Mouse (Mus musculus): ENCODE results near the gene 3110082J24Rik. TPM values are rescaled to one million over a fixed set of nuclear protein-coding genes. Genes with fewer than 3 reads are reported as not detected.

Gene 3110082J24Rik
- polyA plus RNA-seq, 1 experiment from 2014 or later = not detected

GRCm38 (mm10) chr5:30110371-30111060 lies 4.6 kb upstream of the 3110082J24Rik start:
- no peak overlapping the region for H3K4me3 ChIP-seq (ENCODE audit: inconsistent target)
- no peaks in the 10 kb centered on the region for H3K79me2 ChIP-seq (ENCODE audit: inconsistent target)
- H3K36me3 ChIP-seq (ENCODE audit: inconsistent target) = no peaks in the 10 kb centered on the region
- WGBS (ENCODE audit: missing documents) = 52% methylated on average over 18 of the region's 22 CpGs
- no peak overlapping the region for H3K27ac ChIP-seq

- Histone ChIP-seq H3K4me3 (ENCODE audit: inconsistent target) (no peak overlapping the region), H3K79me2 (ENCODE audit: inconsistent target) (no peaks in the 10 kb centered on the region)
Observed at GRCm38 (mm10) chr5:30109899-30110298, 4.0 kb upstream of the 3110082J24Rik start.

GRCm38 (mm10) chr5:30108233-30108632 lies 2.3 kb upstream of the 3110082J24Rik start:
- 89% methylated on average over 6 of the region's 6 CpGs for WGBS (ENCODE audit: missing documents)
- Histone ChIP-seq H3K27ac (no peak overlapping the region), H3K36me3 (ENCODE audit: inconsistent target) (no peaks in the 10 kb centered on the region), H3K79me2 (ENCODE audit: inconsistent target) (no peaks in the 10 kb centered on the region), H3K4me3 (ENCODE audit: inconsistent target) (no peak overlapping the region)

More at GRCm38 (mm10) chr5:30109899-30110298, 4.0 kb upstream of the 3110082J24Rik start:
- H3K36me3 ChIP-seq (ENCODE audit: inconsistent target) = no peaks in the 10 kb centered on the region
- WGBS (ENCODE audit: missing documents) = 96% methylated on average over 2 of the region's 2 CpGs
- no peak overlapping the region for H3K27ac ChIP-seq

GRCm38 (mm10) chr5:30107611-30108041 lies 1.7 kb upstream of the 3110082J24Rik start:
- no peak overlapping the region for H3K27ac ChIP-seq
- WGBS (ENCODE audit: missing documents) = 32% methylated on average over 5 of the region's 5 CpGs
- no peak overlapping the region for H3K4me3 ChIP-seq (ENCODE audit: inconsistent target)
- H3K79me2 ChIP-seq (ENCODE audit: inconsistent target) = no peaks in the 10 kb centered on the region
- no peaks in the 10 kb centered on the region for H3K36me3 ChIP-seq (ENCODE audit: inconsistent target)

- Histone ChIP-seq H3K4me3 (ENCODE audit: inconsistent target) (no peak overlapping the region), H3K36me3 (ENCODE audit: inconsistent target) (no peaks in the 10 kb centered on the region), H3K27ac (no peak overlapping the region), H3K79me2 (ENCODE audit: inconsistent target) (no peaks in the 10 kb centered on the region)
- WGBS (ENCODE audit: missing documents) = 38% methylated on average over 7 of the region's 7 CpGs
Observed at GRCm38 (mm10) chr5:30107186-30107585, 1.3 kb upstream of the 3110082J24Rik start.

GRCm38 (mm10) chr5:30106756-30107155 lies 870 bp upstream of the 3110082J24Rik start:
- Histone ChIP-seq H3K36me3 (ENCODE audit: inconsistent target) (no peaks in the 10 kb centered on the region), H3K27ac (no peak overlapping the region), H3K4me3 (ENCODE audit: inconsistent target) (no peak overlapping the region), H3K79me2 (ENCODE audit: inconsistent target) (no peaks in the 10 kb centered on the region)
- WGBS (ENCODE audit: missing documents) = 47% methylated on average over 2 of the region's 2 CpGs

- Histone ChIP-seq H3K36me3 (ENCODE audit: inconsistent target) (no peaks in the 10 kb centered on the region), H3K79me2 (ENCODE audit: inconsistent target) (no peaks in the 10 kb centered on the region), H3K4me3 (ENCODE audit: inconsistent target) (no peak within 1 kb of the TSS), H3K27ac (no peak within 1 kb of the TSS)
- 7% methylated on average over 51 of the region's 65 CpGs for WGBS (ENCODE audit: missing documents)
Observed at GRCm38 (mm10) chr5:30104841-30105667, 832 bp downstream of the 3110082J24Rik start, which contains the start of gene Garem2. Gene Garem2, plus strand, starts transcription at chr5:30105161.

- Histone ChIP-seq H3K36me3 (ENCODE audit: inconsistent target) (no peaks in the 10 kb centered on the region), H3K27ac (no peak overlapping the region), H3K79me2 (ENCODE audit: inconsistent target) (no peaks in the 10 kb centered on the region), H3K4me3 (ENCODE audit: inconsistent target) (no peak overlapping the region)
- WGBS (ENCODE audit: missing documents) = 12% methylated on average over 11 of the region's 12 CpGs
Observed at GRCm38 (mm10) chr5:30104339-30104738, 1.5 kb downstream of the 3110082J24Rik start.

GRCm38 (mm10) chr5:30103340-30103739 lies 2.5 kb downstream of the 3110082J24Rik start:
- WGBS (ENCODE audit: missing documents) = 85% methylated on average over 3 of the region's 3 CpGs
- Histone ChIP-seq H3K36me3 (ENCODE audit: inconsistent target) (no peaks in the 10 kb centered on the region), H3K79me2 (ENCODE audit: inconsistent target) (no peaks in the 10 kb centered on the region), H3K4me3 (ENCODE audit: inconsistent target) (no peak overlapping the region), H3K27ac (no peak overlapping the region)

- H3K36me3 ChIP-seq (ENCODE audit: inconsistent target) = no peaks in the 10 kb centered on the region
- no peak overlapping the region for H3K4me3 ChIP-seq (ENCODE audit: inconsistent target)
- WGBS (ENCODE audit: missing documents) = 100% methylated on average over 1 of the region's 1 CpGs
- no peaks in the 10 kb centered on the region for H3K79me2 ChIP-seq (ENCODE audit: inconsistent target)
- no peak overlapping the region for H3K27ac ChIP-seq
Observed at GRCm38 (mm10) chr5:30098260-30098659, 7.6 kb downstream of the 3110082J24Rik start.

GRCm38 (mm10) chr5:30095731-30096130 lies 10.2 kb downstream of the 3110082J24Rik start:
- Histone ChIP-seq H3K27ac (no peak overlapping the region), H3K79me2 (ENCODE audit: inconsistent target) (no peaks in the 10 kb centered on the region), H3K4me3 (ENCODE audit: inconsistent target) (no peak overlapping the region), H3K36me3 (ENCODE audit: inconsistent target) (no peaks in the 10 kb centered on the region)
- WGBS (ENCODE audit: missing documents) = 75% methylated on average over 6 of the region's 6 CpGs

GRCm38 (mm10) chr5:30094399-30094798 lies 11.5 kb downstream of the 3110082J24Rik start:
- Histone ChIP-seq H3K4me3 (ENCODE audit: inconsistent target) (no peak overlapping the region), H3K79me2 (ENCODE audit: inconsistent target) (no peaks in the 10 kb centered on the region), H3K36me3 (ENCODE audit: inconsistent target) (no peaks in the 10 kb centered on the region), H3K27ac (no peak overlapping the region)
- WGBS (ENCODE audit: missing documents) = 53% methylated on average over 2 of the region's 2 CpGs

GRCm38 (mm10) chr5:30092701-30093100 lies 13.2 kb downstream of the 3110082J24Rik start:
- WGBS (ENCODE audit: missing documents) = 75% methylated on average over 13 of the region's 13 CpGs
- no peak overlapping the region for H3K4me3 ChIP-seq (ENCODE audit: inconsistent target)

GRCm38 (mm10) chr5:30072825-30073821 lies 32.8 kb downstream of the 3110082J24Rik start, which contains the start of gene Tyms:
Gene Tyms, minus strand, starts transcription at chr5:30073617.
- Histone ChIP-seq H3K79me2 (ENCODE audit: inconsistent target) (peaks cover 17% of the 10 kb centered on the region), H3K27ac (peak within 1 kb of the TSS; percentile 49), H3K36me3 (ENCODE audit: inconsistent target) (no peaks in the 10 kb centered on the region), H3K4me3 (ENCODE audit: inconsistent target) (peak within 1 kb of the TSS; percentile 77)
- WGBS (ENCODE audit: missing documents) = 2% methylated on average over 45 of the region's 45 CpGs

More at GRCm38 (mm10) chr5:30092701-30093100, 13.2 kb downstream of the 3110082J24Rik start:
- H3K79me2 ChIP-seq (ENCODE audit: inconsistent target) = no peaks in the 10 kb centered on the region
- H3K36me3 ChIP-seq (ENCODE audit: inconsistent target) = no peaks in the 10 kb centered on the region
- no peak overlapping the region for H3K27ac ChIP-seq

All from macrophage (primary cell).